Mouse (Mus musculus) small intestine, adult 2 months (tissue): Measurements from ENCODE around the gene Msi2.

ENCODE experiments used
- CTCF ChIP-seq: fragments of 200-500 bp; IDR thresholded peaks from 2 replicates; pipeline ENCODE4 v1.5.1; 2012; ENCODE audit warnings: low read depth, mild to moderate bottlenecking, control low read depth, inconsistent platforms, low read length, moderate library complexity, mixed read lengths; ENCODE audit not compliant: insufficient replicate concordance, insufficient read length; ENCODE audit errors: extremely low read depth
- POLR2A ChIP-seq: fragments of 200-500 bp; IDR thresholded peaks from 2 replicates; pipeline ENCODE4 v1.6.1; 2012; ENCODE audit warnings: low read depth, mild to moderate bottlenecking, control low read depth, inconsistent platforms, low read length, moderate library complexity

DNA sequence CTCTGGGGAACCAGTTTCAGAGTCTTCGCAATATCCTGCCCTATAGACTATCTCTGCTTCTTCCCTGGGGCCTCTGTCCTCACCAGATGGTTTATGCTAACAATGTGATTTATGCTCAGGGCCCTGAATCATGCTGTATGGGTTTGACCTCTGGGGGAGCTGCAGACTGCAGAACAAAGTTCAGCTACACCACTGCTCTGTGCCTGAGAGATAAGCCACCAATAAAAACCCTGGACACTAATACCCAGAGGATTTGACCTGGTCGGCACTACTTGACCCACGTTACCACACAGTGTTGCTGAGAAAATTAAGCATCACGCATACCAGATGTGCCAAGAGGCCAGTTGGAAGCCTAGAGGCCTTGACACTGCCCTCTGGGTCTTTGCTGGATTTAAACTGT is 420.8 kb downstream of the Msi2 start:
- TF ChIP-seq CTCF, result 0 out of 2 replicates have a peak, but pooled peaks have one; percentile 17
- TF ChIP-seq POLR2A, result no peak
